Mouse (Mus musculus): ENCODE measurements at regions not wholly inside any gene's neighbourhood (a gene's known extent, or its start where the extent isn't known, plus 50 kb on each side); places are given as distances from the start of the nearest gene placed in this dataset.
"Not testable (repeated sequence)": the region's sequence is repeated elsewhere in the genome, so short reads cannot be mapped to it uniquely, and the experiment has no call there.

- Histone ChIP-seq H3K4me3 (ENCODE audit: insufficient read depth, low read length) (no peak overlapping the region), H3K4me1 (ENCODE audit: control insufficient read depth, insufficient read depth, low read length) (no peaks in the 10 kb centered on the region), H3K27ac (ENCODE audit: insufficient read depth, low read length) (no peak overlapping the region)
- TF ChIP-seq POLR2A (IDR thresholded peaks at IDR 0.05; ENCODE audit: extremely low read depth, insufficient read depth, low read length) = no peak
- TF ChIP-seq CTCF (IDR thresholded peaks at IDR 0.05; ENCODE audit: extremely low read depth, insufficient read depth, low read length) = no peak
These were observed 144.5 kb downstream of the Tmem121 start for GRCm38 (mm10) chr12:113330266-113330665.

- no peak overlapping the region for H3K4me3 ChIP-seq (ENCODE audit: insufficient read depth, low read length)
- no peak for TF ChIP-seq CTCF (IDR thresholded peaks at IDR 0.05; ENCODE audit: extremely low read depth, insufficient read depth, low read length)
- TF ChIP-seq POLR2A (IDR thresholded peaks at IDR 0.05; ENCODE audit: extremely low read depth, insufficient read depth, low read length) = no peak
- no peak overlapping the region for H3K27ac ChIP-seq (ENCODE audit: insufficient read depth, low read length)
- H3K4me1 ChIP-seq (ENCODE audit: control insufficient read depth, insufficient read depth, low read length) = no peaks in the 10 kb centered on the region
These were observed 146.5 kb downstream of the Tmem121 start for GRCm38 (mm10) chr12:113332226-113332625.

GRCm38 (mm10) chr12:113333399-113333798, 147.7 kb downstream of the Tmem121 start:
- TF ChIP-seq POLR2A (IDR thresholded peaks at IDR 0.05; ENCODE audit: extremely low read depth, insufficient read depth, low read length) (no peak), CTCF (IDR thresholded peaks at IDR 0.05; ENCODE audit: extremely low read depth, insufficient read depth, low read length) (no peak)
- H3K4me3 ChIP-seq (ENCODE audit: insufficient read depth, low read length) = no peak overlapping the region
- H3K27ac ChIP-seq (ENCODE audit: insufficient read depth, low read length) = no peak overlapping the region
- no peaks in the 10 kb centered on the region for H3K4me1 ChIP-seq (ENCODE audit: control insufficient read depth, insufficient read depth, low read length)

- not testable (repeated sequence) for H3K4me3 ChIP-seq (ENCODE audit: insufficient read depth, low read length); H3K27ac ChIP-seq (ENCODE audit: insufficient read depth, low read length); H3K4me1 ChIP-seq (ENCODE audit: control insufficient read depth, insufficient read depth, low read length)
These were observed 148.1 kb downstream of the Tmem121 start for GRCm38 (mm10) chr12:113333853-113334252.

- Histone ChIP-seq H3K4me3 (ENCODE audit: insufficient read depth, low read length) (no peak overlapping the region), H3K4me1 (ENCODE audit: control insufficient read depth, insufficient read depth, low read length) (no peaks in the 10 kb centered on the region), H3K27ac (ENCODE audit: insufficient read depth, low read length) (no peak overlapping the region)
- no peak for TF ChIP-seq POLR2A (IDR thresholded peaks at IDR 0.05; ENCODE audit: extremely low read depth, insufficient read depth, low read length)
- TF ChIP-seq CTCF (IDR thresholded peaks at IDR 0.05; ENCODE audit: extremely low read depth, insufficient read depth, low read length) = no peak
These were observed 151.5 kb downstream of the Tmem121 start for GRCm38 (mm10) chr12:113337271-113337670.

GRCm38 (mm10) chr12:113338891-113339290, 150.4 kb upstream of the Adam6b start:
- H3K4me3 ChIP-seq (ENCODE audit: insufficient read depth, low read length) = no peak overlapping the region
- TF ChIP-seq POLR2A (IDR thresholded peaks at IDR 0.05; ENCODE audit: extremely low read depth, insufficient read depth, low read length) (no peak), CTCF (IDR thresholded peaks at IDR 0.05; ENCODE audit: extremely low read depth, insufficient read depth, low read length) (no peak)
- H3K27ac ChIP-seq (ENCODE audit: insufficient read depth, low read length) = no peak overlapping the region
- H3K4me1 ChIP-seq (ENCODE audit: control insufficient read depth, insufficient read depth, low read length) = no peaks in the 10 kb centered on the region

- no peak for TF ChIP-seq CTCF (IDR thresholded peaks at IDR 0.05; ENCODE audit: extremely low read depth, insufficient read depth, low read length)
- TF ChIP-seq POLR2A (IDR thresholded peaks at IDR 0.05; ENCODE audit: extremely low read depth, insufficient read depth, low read length) = no peak
- no peak overlapping the region for H3K4me3 ChIP-seq (ENCODE audit: insufficient read depth, low read length)
- H3K4me1 ChIP-seq (ENCODE audit: control insufficient read depth, insufficient read depth, low read length) = no peaks in the 10 kb centered on the region
- H3K27ac ChIP-seq (ENCODE audit: insufficient read depth, low read length) = no peak overlapping the region
These were observed 148.3 kb upstream of the Adam6b start for GRCm38 (mm10) chr12:113341046-113341445.

- TF ChIP-seq POLR2A (IDR thresholded peaks at IDR 0.05; ENCODE audit: extremely low read depth, insufficient read depth, low read length) = no peak
- no peak for TF ChIP-seq CTCF (IDR thresholded peaks at IDR 0.05; ENCODE audit: extremely low read depth, insufficient read depth, low read length)
- no peak overlapping the region for H3K27ac ChIP-seq (ENCODE audit: insufficient read depth, low read length)
- H3K4me3 ChIP-seq (ENCODE audit: insufficient read depth, low read length) = no peak overlapping the region
- H3K4me1 ChIP-seq (ENCODE audit: control insufficient read depth, insufficient read depth, low read length) = no peaks in the 10 kb centered on the region
These were observed 134.2 kb upstream of the Adam6b start for GRCm38 (mm10) chr12:113355132-113355531.

GRCm38 (mm10) chr12:113358077-113358476, 131.2 kb upstream of the Adam6b start:
- Histone ChIP-seq H3K4me3 (ENCODE audit: insufficient read depth, low read length) (no peak overlapping the region), H3K4me1 (ENCODE audit: control insufficient read depth, insufficient read depth, low read length) (no peaks in the 10 kb centered on the region), H3K27ac (ENCODE audit: insufficient read depth, low read length) (no peak overlapping the region)
- TF ChIP-seq CTCF (IDR thresholded peaks at IDR 0.05; ENCODE audit: extremely low read depth, insufficient read depth, low read length) = no peak
- TF ChIP-seq POLR2A (IDR thresholded peaks at IDR 0.05; ENCODE audit: extremely low read depth, insufficient read depth, low read length) = no peak

GRCm38 (mm10) chr12:113360032-113360431, 129.3 kb upstream of the Adam6b start:
- H3K4me3 ChIP-seq (ENCODE audit: insufficient read depth, low read length) = no peak overlapping the region
- no peak for TF ChIP-seq CTCF (IDR thresholded peaks at IDR 0.05; ENCODE audit: extremely low read depth, insufficient read depth, low read length)
- no peak for TF ChIP-seq POLR2A (IDR thresholded peaks at IDR 0.05; ENCODE audit: extremely low read depth, insufficient read depth, low read length)
- no peak overlapping the region for H3K27ac ChIP-seq (ENCODE audit: insufficient read depth, low read length)
- H3K4me1 ChIP-seq (ENCODE audit: control insufficient read depth, insufficient read depth, low read length) = no peaks in the 10 kb centered on the region
